Mouse (Mus musculus): Measurements from ENCODE around the gene Filip1. TPM values are rescaled to one million over a fixed set of nuclear protein-coding genes. Genes with fewer than 3 reads are reported as not detected.

Filip1 gene
- total and polyA plus RNA-seq, 3 experiments: 0.71 to 1.5 (median 1.3) TPM

DNA sequence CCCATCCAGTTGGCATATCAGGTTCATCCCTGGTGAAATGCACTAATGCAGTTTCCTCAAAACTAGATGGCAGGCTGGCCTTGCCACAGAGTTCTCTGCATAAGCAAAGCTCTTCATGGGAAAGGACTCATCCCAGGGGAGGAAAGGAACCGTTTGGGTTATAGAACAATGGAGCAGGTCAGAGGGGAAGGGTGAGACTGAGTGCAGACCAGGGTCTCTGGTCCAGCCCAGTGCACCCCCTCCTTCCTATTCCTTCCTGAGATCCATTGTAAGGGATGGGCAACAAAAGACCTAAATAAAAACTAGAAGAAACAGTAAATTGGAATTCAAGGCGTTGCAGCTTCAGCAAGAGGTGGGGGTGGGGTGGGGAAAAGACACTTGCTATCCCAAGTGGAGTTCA is 140.1 kb downstream of the Filip1 start:
- in situ Hi-C loops (cut with MboI; ENCODE audit: low pct_ligation_motif_present, low pct_unique_long_range_greater_than_20kb, low sequenced_read_pairs): no loop called here

DNA sequence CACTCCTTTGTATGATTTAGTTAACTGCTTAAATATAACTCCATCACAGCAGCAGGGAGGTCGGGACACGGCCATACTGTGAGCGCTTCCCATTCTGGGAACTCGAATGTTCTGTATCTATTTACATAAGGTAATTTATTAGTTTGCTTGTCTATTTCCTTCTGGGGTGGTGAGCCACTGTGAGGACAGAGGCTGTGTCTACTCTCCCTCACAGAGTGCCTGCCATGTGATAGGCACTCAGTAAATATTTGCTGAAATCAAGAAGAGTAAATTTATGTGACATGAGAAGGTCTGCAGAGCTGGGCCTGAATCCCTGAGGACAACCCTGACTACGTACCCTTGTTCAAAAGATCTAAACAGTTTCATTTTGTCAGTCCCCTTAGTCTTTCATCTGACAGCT is 143.1 kb downstream of the Filip1 start:
- Histone ChIP-seq H3K27me3 (replicated peaks) (no peaks in the 10 kb centered on the region), H3K4me3 (replicated peaks in 1 of 3; ENCODE audit: low read depth in 2 of 3, low read length in 2 of 3, poor library complexity in 1 of 3) (no peak overlapping the region), H3K36me3 (replicated peaks in 1 of 2; ENCODE audit: control insufficient read depth in 1 of 2, insufficient read depth in 1 of 2, low read length in 1 of 2) (no peaks in the 10 kb centered on the region), H3K4me1 (ENCODE audit: control insufficient read depth in 1 of 2, insufficient read depth in 2 of 2) (no peaks in the 10 kb centered on the region), H3K27ac (ENCODE audit: insufficient read depth, low read depth) (no peak overlapping the region), H3K9ac (ENCODE audit: insufficient read depth, low read depth) (no peak overlapping the region), H3K9me3 (replicated peaks; ENCODE audit: low read length) (no peaks in the 10 kb centered on the region), H3K4me2 (ENCODE audit: insufficient read depth, low read depth, poor library complexity, severe bottlenecking) (no peak overlapping the region), H3K79me2 (replicated peaks; ENCODE audit: control insufficient read depth, extremely low read depth, insufficient read depth, poor library complexity, severe bottlenecking) (no peaks in the 10 kb centered on the region)
- DNase-seq (ENCODE audit: extremely low read depth): no peak
- in situ Hi-C loops (cut with MboI; ENCODE audit: low pct_ligation_motif_present, low pct_unique_long_range_greater_than_20kb, low sequenced_read_pairs) (no loop called here), dilution Hi-C loops (cut with MboI; ENCODE audit: extremely low pct_ligation_motif_present, extremely low pct_unique_long_range_greater_than_20kb, low sequenced_read_pairs) (no loop called here)
- TF ChIP-seq CTCF (conservative IDR thresholded peaks at IDR 0.05 in 1 of 2, IDR thresholded peaks at IDR 0.05 in 1 of 2; ENCODE audit: low read depth in 2 of 2, low read length in 2 of 2): no peak
- TF ChIP-seq MEF2A (IDR thresholded peaks at IDR 0.05; ENCODE audit: borderline replicate concordance, low read depth, low read length): no peak
- TF ChIP-seq POLR2A (IDR thresholded peaks at IDR 0.05; ENCODE audit: low read depth, low read length): no peak
- TF ChIP-seq MAX (IDR thresholded peaks at IDR 0.05; ENCODE audit: low read length): no peak
- no peak for TF ChIP-seq MAFK (IDR thresholded peaks at IDR 0.05; ENCODE audit: insufficient replicate concordance, low read length)
- no peak for TF ChIP-seq MXI1 (IDR thresholded peaks at IDR 0.05; ENCODE audit: low read depth, low read length)
- TF ChIP-seq HCFC1 (IDR thresholded peaks at IDR 0.05; ENCODE audit: low read depth, low read length): no peak
- TF ChIP-seq PAX5 (IDR thresholded peaks at IDR 0.05; ENCODE audit: low read length): no peak
- TF ChIP-seq ZNF384 (IDR thresholded peaks at IDR 0.05; ENCODE audit: low read depth, low read length): no peak
- no peak for TF ChIP-seq GABPA (IDR thresholded peaks at IDR 0.05; ENCODE audit: insufficient replicate concordance, low read depth, low read length)
- TF ChIP-seq CHD2 (IDR thresholded peaks at IDR 0.05; ENCODE audit: low read length): no peak

More for the DNA sequence above, 140.1 kb downstream of the Filip1 start:
- Histone ChIP-seq H3K79me2 (replicated peaks; ENCODE audit: control insufficient read depth, extremely low read depth, insufficient read depth, poor library complexity, severe bottlenecking) (no peaks in the 10 kb centered on the region), H3K27me3 (replicated peaks) (no peaks in the 10 kb centered on the region), H3K36me3 (replicated peaks in 1 of 2; ENCODE audit: control insufficient read depth in 1 of 2, insufficient read depth in 1 of 2, low read length in 1 of 2) (no peaks in the 10 kb centered on the region), H3K4me3 (replicated peaks in 1 of 3; ENCODE audit: low read depth in 2 of 3, low read length in 2 of 3, poor library complexity in 1 of 3) (no peak overlapping the region), H3K4me1 (ENCODE audit: control insufficient read depth in 1 of 2, insufficient read depth in 2 of 2) (no peaks in the 10 kb centered on the region), H3K9ac (ENCODE audit: insufficient read depth, low read depth) (no peak overlapping the region), H3K27ac (ENCODE audit: insufficient read depth, low read depth) (no peak overlapping the region), H3K4me2 (ENCODE audit: insufficient read depth, low read depth, poor library complexity, severe bottlenecking) (no peak overlapping the region), H3K9me3 (replicated peaks; ENCODE audit: low read length) (no peaks in the 10 kb centered on the region)
- DNase-seq (ENCODE audit: extremely low read depth): no peak
- no peak for TF ChIP-seq ZMIZ1 (IDR thresholded peaks at IDR 0.05; ENCODE audit: low read depth, low read length)
- TF ChIP-seq EP300 (IDR thresholded peaks at IDR 0.05; ENCODE audit: low read length): no peak
- no peak for TF ChIP-seq CTCF (conservative IDR thresholded peaks at IDR 0.05 in 1 of 2, IDR thresholded peaks at IDR 0.05 in 1 of 2; ENCODE audit: low read depth in 2 of 2, low read length in 2 of 2)
- TF ChIP-seq E2F4 (IDR thresholded peaks at IDR 0.05; ENCODE audit: insufficient replicate concordance, low read depth, low read length): no peak
- TF ChIP-seq ZNF384 (IDR thresholded peaks at IDR 0.05; ENCODE audit: low read depth, low read length): no peak
- TF ChIP-seq ELF1 (IDR thresholded peaks at IDR 0.05; ENCODE audit: low read depth, low read length): no peak
- TF ChIP-seq HCFC1 (IDR thresholded peaks at IDR 0.05; ENCODE audit: low read depth, low read length): no peak
- TF ChIP-seq POLR2A (IDR thresholded peaks at IDR 0.05; ENCODE audit: low read depth, low read length): no peak
- TF ChIP-seq ZC3H11A (IDR thresholded peaks at IDR 0.05; ENCODE audit: low read depth, low read length): no peak
- dilution Hi-C loops (cut with MboI; ENCODE audit: extremely low pct_ligation_motif_present, extremely low pct_unique_long_range_greater_than_20kb, low sequenced_read_pairs): no loop called here

Data from CH12.LX (cell line).